Mouse (Mus musculus): Measurements from ENCODE around the gene Fgf9. TPM values are rescaled to one million over a fixed set of nuclear protein-coding genes. Genes with fewer than 3 reads are reported as not detected.

Gene Fgf9
- total RNA-seq, 2 experiments from 2014 or later, result 0.64 to 1.0 TPM

DNA sequence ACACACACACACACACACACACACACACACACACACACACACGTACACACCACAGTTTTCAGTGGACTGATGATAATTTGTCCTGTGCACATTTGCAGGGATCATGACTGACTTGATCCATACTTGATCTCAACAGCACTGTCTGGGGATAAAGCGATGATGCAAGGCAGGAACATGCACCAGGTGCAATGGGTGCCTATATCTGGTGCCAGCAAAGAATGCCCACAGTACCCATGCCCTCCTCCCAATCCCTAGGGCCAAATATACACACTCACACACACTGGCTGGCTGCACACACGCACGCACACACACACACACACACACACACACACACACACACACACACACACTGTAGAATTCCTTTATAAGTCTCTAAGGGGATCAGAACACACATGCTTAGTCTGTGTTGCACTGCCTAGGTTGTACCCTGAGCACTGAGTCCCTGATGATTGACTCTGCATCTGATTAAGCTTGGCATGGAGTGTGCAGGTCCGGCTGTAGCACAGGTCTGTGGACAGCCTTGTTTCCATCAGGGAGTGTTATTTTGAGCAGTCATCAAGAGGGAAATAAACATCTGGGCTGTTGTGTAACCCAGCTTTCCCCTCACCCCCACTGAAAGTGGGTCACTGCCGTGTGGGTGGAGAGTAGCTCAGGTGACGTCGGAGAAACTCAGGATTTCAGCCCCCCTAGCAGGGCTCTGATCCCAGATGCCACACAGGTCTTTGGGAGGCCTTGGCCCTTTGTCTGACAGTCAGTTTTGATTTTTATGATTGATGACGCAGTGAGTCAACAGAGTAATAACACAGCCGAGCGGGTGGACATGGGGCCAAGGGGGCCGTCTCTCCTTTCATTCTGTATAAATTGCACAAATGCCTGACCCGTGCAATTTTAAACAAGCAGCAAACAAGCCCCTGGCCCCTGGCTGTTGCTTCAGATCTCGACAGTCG, 83.4 kb downstream of the Fgf9 start:
- intact Hi-C loops (cut with DNase I; ENCODE audit: low total_unique reads), result no loop called here
- DNase-seq, result peak; percentile 4

DNA sequence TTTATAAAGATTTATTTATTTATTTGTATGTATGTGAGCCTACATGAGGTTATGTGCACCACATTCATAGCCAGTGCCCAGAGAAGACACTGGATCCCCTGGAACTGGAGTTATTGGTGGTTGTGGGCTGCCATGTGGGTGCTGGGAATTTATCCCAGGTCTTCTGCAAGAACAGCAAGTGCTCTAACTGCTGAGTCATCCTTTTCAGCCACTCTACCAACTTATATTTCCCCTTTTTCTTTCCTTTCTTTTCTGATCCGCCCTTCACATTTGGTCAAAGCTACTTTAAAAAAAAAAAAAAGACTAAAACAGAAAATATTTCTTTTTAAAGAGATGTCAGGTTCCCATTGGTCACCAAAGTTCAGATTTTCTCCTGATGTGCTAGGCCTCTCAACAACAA, 90.3 kb downstream of the Fgf9 start:
- intact Hi-C loops (cut with DNase I; ENCODE audit: low total_unique reads), result no loop called here

More for the DNA sequence above, 90.3 kb downstream of the Fgf9 start:
- no peak for DNase-seq

Other genes with a start within 250 kb of the Fgf9 start
- 1 to 10 TPM in 1 of 2 experiments, under 1 TPM in 1; 0.78 to 1.2 TPM for gene Ska3, start 244.4 kb upstream of the Fgf9 start, total RNA-seq (2021)
- 10 to 100 TPM; 63.7 to 64.3 TPM for gene Mrpl57, start 244.3 kb upstream of the Fgf9 start, total RNA-seq (2021)
- gene Zdhhc20, start 180.3 kb upstream of the Fgf9 start, total RNA-seq (2021), result 10 to 100 TPM in 1 of 2 experiments, 1 to 10 TPM in 1; 9.0 to 13.6 TPM
- gene Micu2, start 71.3 kb upstream of the Fgf9 start, total RNA-seq (2021), result 10 to 100 TPM; 40.7 to 42.1 TPM

All from gastrocnemius, postnatal 14 days (tissue).